Mouse (Mus musculus): ENCODE data around the gene Lama4. TPM values are rescaled to one million over a fixed set of nuclear protein-coding genes. Genes with fewer than 3 reads are reported as not detected.

Gene Lama4
- total RNA-seq, 2 experiments from 2014 or later = 225 to 235 TPM

- DNase-seq = no peak
Measured at GRCm38 (mm10) chr10:38994719-38995450, 29.6 kb downstream of the Lama4 start.

DNA sequence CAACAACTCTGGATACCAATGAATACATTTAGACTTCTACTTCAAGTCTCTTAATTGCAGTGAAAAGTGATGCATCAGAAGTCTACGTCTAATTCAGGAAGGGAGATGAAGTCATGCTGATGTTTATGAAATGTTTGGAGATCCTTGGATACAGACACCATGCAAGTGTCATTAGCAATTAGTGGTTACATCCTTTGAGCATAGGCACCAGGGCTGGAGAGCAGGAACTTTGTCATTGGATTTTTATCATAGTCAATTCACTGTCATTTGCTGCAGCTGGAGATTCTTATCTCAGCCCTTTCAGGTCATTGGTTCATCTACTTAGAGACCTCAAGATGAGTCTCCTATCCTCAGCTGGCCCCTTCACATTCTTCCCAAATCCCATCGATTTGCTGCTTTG lies 30.6 kb downstream of the Lama4 start:
- DNase-seq = no peak

DNA sequence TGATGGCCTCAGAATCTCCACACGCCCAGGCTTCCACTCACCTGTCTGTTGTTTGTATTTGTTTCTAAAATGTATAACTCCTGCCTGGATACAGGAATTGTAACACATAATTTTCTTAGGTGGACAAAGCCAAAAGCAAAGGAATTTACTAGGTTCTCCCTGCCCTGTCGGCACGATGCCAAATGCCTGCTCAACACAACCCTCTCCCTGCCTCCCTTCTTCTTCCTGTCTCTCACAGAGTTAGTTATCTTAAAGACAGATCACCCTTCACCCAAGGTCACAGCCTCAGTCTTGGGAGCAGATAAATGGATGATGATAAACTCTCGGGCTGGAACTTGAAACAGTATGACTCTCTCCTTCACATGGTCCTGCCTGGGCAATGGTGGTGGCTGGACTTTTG lies 35.6 kb downstream of the Lama4 start:
- DNase-seq = peak; percentile 29

DNA sequence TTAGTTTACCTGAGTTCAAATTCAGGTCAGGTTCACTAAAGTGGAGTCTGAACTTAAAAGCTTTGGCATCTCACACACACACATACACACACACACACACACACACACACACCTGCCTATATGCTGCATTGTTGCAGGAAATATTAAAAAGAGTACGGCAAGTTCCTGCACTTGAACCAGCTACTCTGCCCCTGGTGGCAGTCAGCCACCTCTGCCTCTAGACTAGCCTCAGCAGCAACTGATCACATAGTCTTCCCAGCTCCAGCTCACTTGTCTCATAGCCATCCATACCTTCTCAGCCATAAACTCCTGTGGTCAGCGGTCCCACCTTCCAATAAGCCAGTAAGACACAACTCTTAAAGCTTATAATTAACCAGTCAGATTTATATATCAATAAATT lies 37.2 kb downstream of the Lama4 start:
- no peak for DNase-seq

GRCm38 (mm10) chr10:39003520-39003919 lies 38.2 kb downstream of the Lama4 start:
- no peak for DNase-seq

DNA sequence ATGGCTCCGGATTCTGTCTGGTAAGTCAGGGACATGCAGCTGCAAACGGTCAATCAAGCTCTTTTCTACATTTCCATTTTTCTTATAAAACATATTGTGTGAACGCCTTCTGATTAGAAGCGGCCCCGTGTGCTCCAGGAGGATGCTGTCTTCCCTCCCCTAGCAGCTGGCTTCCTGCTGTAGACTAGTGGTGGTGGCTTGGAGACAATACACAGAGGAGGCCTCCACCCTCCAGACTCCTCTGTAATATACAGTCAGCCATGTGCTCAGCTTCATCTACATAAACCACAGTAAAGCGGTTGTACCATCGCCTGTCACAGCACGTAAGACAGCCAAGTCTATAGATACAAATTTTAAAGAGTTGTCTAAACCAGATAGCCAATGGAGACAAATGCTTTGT lies 40.2 kb downstream of the Lama4 start:
- DNase-seq = peak; percentile 26

DNA sequence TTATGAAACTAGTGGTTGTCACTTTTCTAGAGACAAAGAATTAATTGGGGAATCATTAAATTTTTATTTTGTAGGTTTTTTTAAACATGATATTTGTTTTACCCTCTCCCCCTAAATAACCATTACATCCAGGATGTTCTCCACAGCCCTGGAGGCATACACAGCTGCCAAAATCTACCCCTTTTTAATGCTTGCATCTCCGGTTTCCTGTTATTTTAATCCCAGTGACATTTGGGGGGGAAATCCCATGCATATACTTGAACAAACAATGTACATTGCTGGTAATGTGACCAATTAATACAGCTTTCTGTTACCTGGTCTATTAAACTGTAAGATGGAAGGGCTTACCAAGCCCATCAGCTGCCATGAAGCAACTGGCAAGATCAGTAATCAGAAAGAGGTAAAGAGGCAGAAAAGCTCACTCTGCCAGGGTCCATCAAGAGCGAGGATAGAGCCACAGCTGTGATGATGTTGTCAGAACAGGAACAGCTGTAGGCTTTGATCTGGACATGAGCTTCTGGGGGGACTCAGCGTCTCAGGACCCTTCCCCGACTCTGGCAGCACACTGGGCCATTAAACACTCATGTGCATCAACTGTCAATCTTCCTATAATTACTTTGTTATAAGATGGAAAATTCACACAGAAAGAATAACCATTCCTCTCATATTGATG lies 41.3 kb downstream of the Lama4 start:
- no peak for DNase-seq

- no peak for DNase-seq
Measured at GRCm38 (mm10) chr10:39014836-39015235, 49.5 kb downstream of the Lama4 start.

- no peak for DNase-seq
Measured at GRCm38 (mm10) chr10:39017986-39018385, 52.7 kb downstream of the Lama4 start.

GRCm38 (mm10) chr10:39018635-39019034 lies 53.3 kb downstream of the Lama4 start:
- no peak for DNase-seq

DNA sequence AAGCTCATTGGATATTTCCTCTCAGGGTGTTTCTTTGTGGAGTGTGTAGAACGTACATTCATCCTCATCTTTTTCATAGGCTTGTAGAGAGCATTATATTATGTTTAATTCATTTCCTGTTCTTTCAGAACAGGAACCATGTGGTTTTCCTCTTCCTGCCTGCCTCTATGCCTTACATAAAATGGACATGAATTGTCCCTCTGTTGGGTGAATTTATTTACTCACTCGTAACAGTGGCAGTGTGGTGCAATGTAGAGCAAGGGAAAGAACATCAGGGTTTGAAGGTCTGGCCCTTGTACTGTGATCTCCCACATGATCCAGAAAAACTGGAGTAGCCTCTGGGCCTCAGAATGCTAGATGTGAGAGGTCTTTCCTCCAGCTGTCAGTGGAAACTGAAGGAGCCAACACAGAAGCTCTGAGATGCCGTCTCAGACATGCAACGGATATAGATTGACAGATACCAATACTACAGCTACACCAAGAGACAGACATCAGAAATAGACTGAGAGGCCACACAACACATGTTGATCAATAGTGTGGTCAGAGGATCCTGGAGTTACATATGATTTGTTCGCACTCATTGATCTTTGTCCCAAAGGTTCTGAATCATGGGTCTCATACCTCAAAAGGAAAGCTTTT lies 58.4 kb downstream of the Lama4 start:
- DNase-seq = no peak

- DNase-seq = no peak
Measured at GRCm38 (mm10) chr10:39026529-39026928, 61.2 kb downstream of the Lama4 start.

DNA sequence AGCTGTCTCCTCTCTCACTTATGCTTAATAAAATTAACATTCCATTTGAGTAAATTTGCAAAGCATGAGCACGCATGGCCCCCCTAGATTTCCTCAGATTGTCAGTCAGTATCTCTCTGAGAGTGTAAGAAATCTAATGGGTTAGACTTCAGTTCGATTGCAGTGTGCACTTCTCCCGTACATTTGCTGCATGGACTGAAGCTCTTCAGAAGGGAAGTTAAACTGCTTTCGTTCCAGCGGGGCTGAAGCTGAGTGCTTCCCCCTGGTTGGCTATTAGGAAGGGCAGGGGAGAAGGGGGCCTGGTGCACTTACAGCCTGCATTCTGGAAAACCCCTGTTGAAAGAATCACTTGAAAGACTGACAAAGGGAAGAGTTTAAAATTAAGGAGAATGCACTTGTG lies 61.7 kb downstream of the Lama4 start:
- no peak for DNase-seq

DNA sequence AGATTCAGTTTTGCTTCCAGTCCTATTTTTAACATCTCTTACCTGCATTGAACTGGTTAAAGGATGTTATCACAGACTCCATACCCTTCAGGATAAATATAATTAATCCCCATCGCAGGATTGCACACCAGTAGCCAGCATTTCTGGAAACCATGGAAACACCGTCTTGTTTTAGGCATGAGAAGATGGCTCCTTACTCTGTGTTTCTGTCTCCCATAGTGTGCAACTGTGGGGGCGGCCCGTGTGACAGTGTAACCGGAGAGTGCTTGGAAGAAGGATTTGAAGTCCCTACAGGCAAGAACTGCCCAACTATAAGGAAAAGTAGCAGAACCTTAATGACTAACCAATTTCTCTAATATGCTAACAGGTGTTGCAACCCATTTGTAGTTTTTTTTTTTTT lies 63.1 kb downstream of the Lama4 start:
- DNase-seq = no peak

- no peak for DNase-seq
Measured at GRCm38 (mm10) chr10:39029297-39030147, 64.2 kb downstream of the Lama4 start.

DNA sequence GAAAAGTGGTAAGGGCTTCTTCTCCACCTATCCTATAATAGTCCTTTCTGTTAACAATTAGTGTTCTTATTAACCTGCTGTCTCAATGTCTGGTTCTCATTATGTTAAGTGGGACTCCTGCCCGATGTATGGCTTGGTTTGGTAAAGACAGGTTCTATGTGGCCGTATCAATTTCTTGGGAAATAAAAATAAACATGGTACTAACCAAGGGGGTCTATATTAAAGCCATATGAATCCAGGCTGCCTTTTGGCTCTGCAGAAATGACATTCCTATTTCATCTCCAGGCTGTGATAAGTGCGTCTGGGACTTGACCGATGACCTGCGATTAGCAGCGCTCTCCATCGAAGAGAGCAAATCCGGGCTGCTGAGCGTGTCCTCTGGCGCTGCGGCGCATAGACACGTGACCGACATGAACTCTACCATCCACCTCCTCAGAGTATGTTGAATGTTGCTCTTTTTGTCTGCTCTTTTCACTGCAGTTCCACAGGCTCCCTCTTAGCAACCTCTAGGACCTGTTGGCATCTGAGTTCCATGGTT lies 64.9 kb downstream of the Lama4 start:
- DNase-seq = no peak

GRCm38 (mm10) chr10:39039564-39039963 lies 74.2 kb downstream of the Lama4 start:
- DNase-seq = no peak

GRCm38 (mm10) chr10:39040026-39040425 lies 74.7 kb downstream of the Lama4 start:
- no peak for DNase-seq

DNA sequence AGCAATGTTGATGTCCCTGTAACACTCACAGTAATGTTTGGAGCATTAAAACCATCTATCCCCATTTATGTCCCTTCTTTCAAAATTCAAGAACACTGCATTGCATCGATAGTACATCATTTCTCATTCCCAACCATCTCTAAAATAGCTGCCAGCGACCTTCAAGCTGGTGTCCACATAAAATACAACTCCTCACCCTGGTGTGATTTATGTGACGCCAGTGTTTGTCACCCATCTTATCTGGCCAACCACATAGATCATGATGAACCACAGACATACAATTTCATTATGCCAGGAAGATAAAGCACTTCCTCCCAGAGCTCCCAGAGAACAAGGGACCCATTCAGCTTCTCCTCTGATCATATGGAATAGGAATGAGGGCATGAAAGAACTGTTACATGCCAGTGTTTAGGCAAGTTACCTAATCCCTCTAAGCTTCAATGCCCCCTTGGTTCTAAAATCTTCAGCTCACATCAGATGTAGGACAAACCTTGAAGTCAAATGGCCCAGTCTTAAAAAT lies 79.2 kb downstream of the Lama4 start:
- DNase-seq = no peak

GRCm38 (mm10) chr10:39045111-39045510 lies 79.8 kb downstream of the Lama4 start:
- no peak for DNase-seq

GRCm38 (mm10) chr10:39047775-39048174 lies 82.5 kb downstream of the Lama4 start:
- DNase-seq = peak; percentile 15

DNA sequence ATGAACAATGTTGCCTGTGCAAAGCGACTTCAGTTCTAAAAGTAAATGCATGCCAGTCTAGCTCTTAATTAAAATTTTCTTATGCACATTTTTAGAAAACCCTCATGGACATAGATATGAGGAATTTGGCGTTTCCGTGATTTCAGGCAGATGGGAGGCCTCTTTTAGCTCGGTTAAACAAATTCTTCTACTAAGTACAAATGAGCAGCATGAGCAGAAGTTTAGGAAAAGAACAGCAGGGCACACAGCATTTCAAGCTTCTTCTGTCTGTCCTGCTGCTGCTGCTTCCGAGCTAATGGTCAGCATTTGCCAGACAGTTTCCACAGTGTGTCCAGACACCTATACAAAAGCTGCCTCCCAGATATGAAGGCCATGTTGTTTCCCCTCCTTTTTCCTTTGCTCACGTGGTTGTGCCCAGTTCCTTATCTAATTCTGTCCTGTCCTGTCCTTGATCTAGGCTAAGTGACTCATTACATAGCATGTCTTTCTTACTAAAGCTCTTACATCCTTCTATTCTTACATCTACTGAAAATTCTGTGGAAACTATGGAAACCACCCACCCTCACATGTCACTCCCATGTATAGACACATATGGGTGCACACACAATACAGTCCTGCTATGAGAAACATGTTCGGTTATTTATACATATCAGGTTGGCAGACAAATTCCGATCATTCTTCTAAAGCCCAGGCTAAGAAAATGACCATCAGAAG lies 84.4 kb downstream of the Lama4 start:
- no peak for DNase-seq
